Mouse (Mus musculus) liver, embryonic 14.5 days (tissue): Measurements from ENCODE around the gene Ptpn20.

Experiments
- CTCF ChIP-seq: IDR thresholded peaks from 2 replicates; pipeline ENCODE4 v1.5.1; 2016; ENCODE audit warnings: antibody characterized with exemption, low read depth, control low read depth
- EP300 ChIP-seq: IDR thresholded peaks from 2 replicates; pipeline ENCODE4 v1.6.1; 2016; ENCODE audit warnings: antibody characterized with exemption, low read depth

- TF ChIP-seq CTCF (no peak), EP300 (no peak)
Observed at GRCm38 (mm10) chr14:33658331-33658730, 69.3 kb downstream of the Ptpn20 start.
